Mouse (Mus musculus): ENCODE results near the gene Ykt6. TPM values are rescaled to one million over a fixed set of nuclear protein-coding genes. Genes with fewer than 3 reads are reported as not detected.

Gene Ykt6
- total and polyA plus RNA-seq, 3 experiments, result 79.8 to 117 (median 95.8) TPM

DNA sequence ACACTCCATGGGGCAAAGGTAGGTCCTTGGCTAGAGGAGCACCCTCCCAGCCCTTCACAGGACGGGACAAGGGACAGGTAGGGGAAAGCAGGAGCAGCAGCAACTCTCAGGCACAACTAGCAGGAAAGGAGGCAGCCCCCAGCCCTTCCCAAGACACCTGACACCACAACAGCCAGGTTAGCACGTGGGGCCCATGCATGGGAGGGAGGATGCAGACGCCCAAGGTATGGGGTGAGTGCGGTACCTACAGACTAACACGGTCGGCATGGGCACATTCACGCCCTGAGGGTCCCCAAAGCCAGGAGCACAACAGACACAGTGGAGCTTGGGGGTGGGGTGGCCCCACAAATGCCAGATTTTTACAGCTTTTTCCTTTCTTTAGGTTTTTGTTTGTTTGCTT is 15.7 kb downstream of the Ykt6 start:
- Histone ChIP-seq H3K27me3 (replicated peaks) (no peaks in the 10 kb centered on the region), H3K4me1 (ENCODE audit: control insufficient read depth in 1 of 2, insufficient read depth in 2 of 2) (peaks cover 10 to 18% of the 10 kb centered on the region in 2 experiments), H3K79me2 (replicated peaks; ENCODE audit: control insufficient read depth, extremely low read depth, insufficient read depth, poor library complexity, severe bottlenecking) (no peaks in the 10 kb centered on the region), H3K27ac (ENCODE audit: insufficient read depth, low read depth) (no peak overlapping the region), H3K9me3 (replicated peaks; ENCODE audit: low read length) (no peaks in the 10 kb centered on the region), H3K4me3 (replicated peaks in 1 of 3; ENCODE audit: low read depth in 2 of 3, low read length in 2 of 3, poor library complexity in 1 of 3) (no peak overlapping the region), H3K4me2 (ENCODE audit: insufficient read depth, low read depth, poor library complexity, severe bottlenecking) (no peak overlapping the region), H3K9ac (ENCODE audit: insufficient read depth, low read depth) (no peak overlapping the region), H3K36me3 (replicated peaks in 1 of 2; ENCODE audit: control insufficient read depth in 1 of 2, insufficient read depth in 1 of 2, low read length in 1 of 2) (peaks cover 29 to 61% of the 10 kb centered on the region in 2 experiments)
- in situ Hi-C loops (cut with MboI; ENCODE audit: low pct_ligation_motif_present, low pct_unique_long_range_greater_than_20kb, low sequenced_read_pairs) (no loop called here), dilution Hi-C loops (cut with MboI; ENCODE audit: extremely low pct_ligation_motif_present, extremely low pct_unique_long_range_greater_than_20kb, low sequenced_read_pairs) (no loop called here)
- TF ChIP-seq ZNF384 (IDR thresholded peaks at IDR 0.05; ENCODE audit: low read depth, low read length) (no peak), BHLHE40 (IDR thresholded peaks at IDR 0.05; ENCODE audit: low read depth, low read length) (no peak), POLR2AphosphoS2 (IDR thresholded peaks at IDR 0.05; ENCODE audit: low read depth, low read length) (no peak), MAX (IDR thresholded peaks at IDR 0.05; ENCODE audit: low read length) (no peak), MYC (IDR thresholded peaks at IDR 0.05; ENCODE audit: low read depth, low read length) (no peak), MAFK (IDR thresholded peaks at IDR 0.05; ENCODE audit: insufficient replicate concordance, low read length) (no peak), MXI1 (IDR thresholded peaks at IDR 0.05; ENCODE audit: low read depth, low read length) (no peak), GABPA (IDR thresholded peaks at IDR 0.05; ENCODE audit: insufficient replicate concordance, low read depth, low read length) (no peak), E2F4 (IDR thresholded peaks at IDR 0.05; ENCODE audit: insufficient replicate concordance, low read depth, low read length) (no peak), CTCF (conservative IDR thresholded peaks at IDR 0.05 in 1 of 2, IDR thresholded peaks at IDR 0.05 in 1 of 2; ENCODE audit: low read depth in 2 of 2, low read length in 2 of 2) (no peak), UBTF (IDR thresholded peaks at IDR 0.05; ENCODE audit: low read depth, low read length) (no peak), EP300 (IDR thresholded peaks at IDR 0.05; ENCODE audit: low read length) (no peak), RCOR1 (conservative IDR thresholded peaks at IDR 0.05; ENCODE audit: low read depth, low read length) (no peak), SIN3A (IDR thresholded peaks at IDR 0.05; ENCODE audit: low read length) (no peak), SMC3 (IDR thresholded peaks at IDR 0.05; ENCODE audit: low read depth, low read length) (no peak), JUND (conservative IDR thresholded peaks at IDR 0.05; ENCODE audit: low read depth, low read length) (no peak), CHD2 (IDR thresholded peaks at IDR 0.05; ENCODE audit: low read length) (no peak), USF1 (IDR thresholded peaks at IDR 0.05; ENCODE audit: low read depth, low read length) (no peak), IRF4 (IDR thresholded peaks at IDR 0.05; ENCODE audit: low read depth, low read length) (no peak), ELF1 (IDR thresholded peaks at IDR 0.05; ENCODE audit: low read depth, low read length) (no peak)
- no peak for DNase-seq (ENCODE audit: extremely low read depth)

DNA sequence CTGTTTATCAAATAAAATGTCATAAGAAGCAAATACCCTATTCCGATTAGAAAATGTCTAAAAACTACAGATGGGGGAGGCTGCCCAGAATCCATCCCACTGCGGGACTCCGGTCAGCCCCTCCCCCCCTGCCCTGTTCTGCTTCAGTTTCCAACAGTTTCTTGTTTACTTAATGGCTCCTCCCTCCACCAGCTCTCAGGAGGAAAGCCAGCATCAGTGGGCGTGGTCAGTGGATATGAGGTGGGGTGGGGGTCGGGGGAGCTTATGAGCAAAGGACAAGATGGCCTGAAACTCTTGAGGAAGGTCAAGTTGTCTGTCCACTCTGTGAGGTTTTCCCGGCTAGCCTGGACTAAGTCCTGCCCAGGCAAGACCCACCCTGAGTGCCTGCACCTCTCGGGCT is 17.7 kb downstream of the Ykt6 start:
- dilution Hi-C loops (cut with MboI; ENCODE audit: extremely low pct_ligation_motif_present, extremely low pct_unique_long_range_greater_than_20kb, low sequenced_read_pairs) (no loop called here), in situ Hi-C loops (cut with MboI; ENCODE audit: low pct_ligation_motif_present, low pct_unique_long_range_greater_than_20kb, low sequenced_read_pairs) (no loop called here)
- no peak for DNase-seq (ENCODE audit: extremely low read depth)
- no peak overlapping the region for H3K27ac ChIP-seq (ENCODE audit: insufficient read depth, low read depth)
- H3K4me2 ChIP-seq (ENCODE audit: insufficient read depth, low read depth, poor library complexity, severe bottlenecking), result no peak overlapping the region
- no peaks in the 10 kb centered on the region for H3K79me2 ChIP-seq (replicated peaks; ENCODE audit: control insufficient read depth, extremely low read depth, insufficient read depth, poor library complexity, severe bottlenecking)
- no peaks in the 10 kb centered on the region for H3K9me3 ChIP-seq (replicated peaks; ENCODE audit: low read length)
- TF ChIP-seq MAFK (IDR thresholded peaks at IDR 0.05; ENCODE audit: insufficient replicate concordance, low read length) (no peak), MXI1 (IDR thresholded peaks at IDR 0.05; ENCODE audit: low read depth, low read length) (no peak), SIN3A (IDR thresholded peaks at IDR 0.05; ENCODE audit: low read length) (no peak), ZMIZ1 (IDR thresholded peaks at IDR 0.05; ENCODE audit: low read depth, low read length) (no peak), RCOR1 (conservative IDR thresholded peaks at IDR 0.05; ENCODE audit: low read depth, low read length) (no peak), MAZ (IDR thresholded peaks at IDR 0.05; ENCODE audit: low read depth, low read length) (no peak), JUND (conservative IDR thresholded peaks at IDR 0.05; ENCODE audit: low read depth, low read length) (no peak), CHD2 (IDR thresholded peaks at IDR 0.05; ENCODE audit: low read length) (no peak), MAX (IDR thresholded peaks at IDR 0.05; ENCODE audit: low read length) (no peak), PAX5 (IDR thresholded peaks at IDR 0.05; ENCODE audit: low read length) (no peak), TBP (conservative IDR thresholded peaks at IDR 0.05; ENCODE audit: low read depth, low read length) (no peak), JUN (IDR thresholded peaks at IDR 0.05; ENCODE audit: insufficient read depth, low read depth, low read length) (no peak), IRF4 (IDR thresholded peaks at IDR 0.05; ENCODE audit: low read depth, low read length) (no peak), USF2 (conservative IDR thresholded peaks at IDR 0.05; ENCODE audit: low read depth, low read length) (no peak), RAD21 (IDR thresholded peaks at IDR 0.05; ENCODE audit: low read depth, low read length) (no peak), GABPA (IDR thresholded peaks at IDR 0.05; ENCODE audit: insufficient replicate concordance, low read depth, low read length) (no peak), E2F4 (IDR thresholded peaks at IDR 0.05; ENCODE audit: insufficient replicate concordance, low read depth, low read length) (no peak)
- no peak overlapping the region for H3K4me3 ChIP-seq (replicated peaks in 1 of 3; ENCODE audit: low read depth in 2 of 3, low read length in 2 of 3, poor library complexity in 1 of 3)
- H3K9ac ChIP-seq (ENCODE audit: insufficient read depth, low read depth), result no peak overlapping the region
- peaks cover 10 to 18% of the 10 kb centered on the region in 2 experiments for H3K4me1 ChIP-seq (ENCODE audit: control insufficient read depth in 1 of 2, insufficient read depth in 2 of 2)
- H3K36me3 ChIP-seq (replicated peaks in 1 of 2; ENCODE audit: control insufficient read depth in 1 of 2, insufficient read depth in 1 of 2, low read length in 1 of 2), result peaks cover 14 to 41% of the 10 kb centered on the region in 2 experiments
- no peaks in the 10 kb centered on the region for H3K27me3 ChIP-seq (replicated peaks)
